18 mouse cellular contexts compared by ENCODE assay signal in genomic region chr8:53994208-53994607, GRCm38 (mm10).
"Had no signal": no experiment of that assay in that cellular context is flagged by ENCODE, and none has a peak within 500 bp of the region (broad histone marks: within the 10 kb centered on the region; RNA-seq: fewer than 3 reads in every experiment).

No protein-coding gene starts in this region.

- H3K4me3 ChIP-seq: limb, embryonic 13.5 days; liver, embryonic 15.5 days; midbrain, embryonic 13.5 days; myocyte; neural tube, embryonic 15.5 days had no signal

- ATAC-seq: intestine, postnatal 0 days; midbrain, embryonic 13.5 days had no signal

- H3K9me3 ChIP-seq: limb, embryonic 13.5 days; liver, embryonic 15.5 days; midbrain, embryonic 13.5 days; neural tube, embryonic 15.5 days had no signal

- H3K36me3 ChIP-seq: limb, embryonic 13.5 days; liver, embryonic 15.5 days; midbrain, embryonic 13.5 days; neural tube, embryonic 15.5 days had no signal

- DNase-seq: kidney, adult 9 months; kidney, postnatal 10 days; left cerebral cortex, postnatal 4 days; lung, embryonic 14.5 days; lung, postnatal 10 days; retina, postnatal 1 day; right cerebral cortex, postnatal 4 days; spleen, adult 18-20 months; thymus, adult 18-20 months; thymus, postnatal 14 days had no signal

- H3K27me3 ChIP-seq: limb, embryonic 13.5 days; liver, embryonic 15.5 days; midbrain, embryonic 13.5 days; neural tube, embryonic 15.5 days had no signal

- H3K9ac ChIP-seq: limb, embryonic 13.5 days; liver, embryonic 15.5 days; lung, embryonic 14.5 days; midbrain, embryonic 13.5 days; neural tube, embryonic 15.5 days had no signal

- H3K4me1 ChIP-seq: liver, embryonic 15.5 days; midbrain, embryonic 13.5 days; neural tube, embryonic 15.5 days had no signal

- H3K27ac ChIP-seq: limb, embryonic 13.5 days; liver, embryonic 15.5 days; macrophage; midbrain, embryonic 13.5 days; neural tube, embryonic 15.5 days; stomach, postnatal 0 days had no signal
